Mouse (Mus musculus) G1E (cell line): ENCODE data around the gene Kras.

Source experiments
- CTCF ChIP-seq: IDR thresholded peaks from 2 replicates; pipeline ENCODE4 v1.5.1; 2012; ENCODE audit warnings: low read depth, low read length, inconsistent platforms, mixed read lengths
- GATA1 ChIP-seq: IDR thresholded peaks from 2 replicates; pipeline ENCODE4 v1.6.1; 2012; ENCODE audit warnings: borderline replicate concordance, low read length, inconsistent platforms, mixed read lengths
- TAL1 ChIP-seq: conservative IDR thresholded peaks from 2 replicates; pipeline ENCODE4 v1.6.1; 2012; ENCODE audit warnings: low read depth, low read length, inconsistent platforms, mixed read lengths

DNA sequence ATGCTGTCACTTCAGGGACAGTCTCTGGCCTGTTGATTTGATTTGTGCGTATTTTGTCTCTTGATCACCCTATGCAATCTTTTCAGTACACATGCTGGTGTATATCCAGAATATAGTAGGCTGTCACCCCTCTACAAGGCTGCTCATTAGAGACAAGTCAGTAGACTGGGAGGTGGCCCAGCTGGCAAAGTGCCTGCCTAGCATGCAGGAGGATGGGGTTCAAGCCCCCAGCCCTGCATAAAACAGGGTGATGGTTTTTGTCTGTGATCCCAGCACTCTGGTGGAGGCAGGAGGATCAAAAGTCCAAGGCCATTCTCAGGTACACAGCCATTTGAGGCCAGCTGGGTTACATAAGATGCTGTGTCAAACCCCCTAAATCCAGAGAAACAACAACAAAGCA, 63.9 kb downstream of the Kras start:
- TF ChIP-seq GATA1: no peak
- TF ChIP-seq CTCF: no peak
- no peak for TF ChIP-seq TAL1
